Mouse (Mus musculus): ENCODE results near the gene Phldb1.

DNA sequence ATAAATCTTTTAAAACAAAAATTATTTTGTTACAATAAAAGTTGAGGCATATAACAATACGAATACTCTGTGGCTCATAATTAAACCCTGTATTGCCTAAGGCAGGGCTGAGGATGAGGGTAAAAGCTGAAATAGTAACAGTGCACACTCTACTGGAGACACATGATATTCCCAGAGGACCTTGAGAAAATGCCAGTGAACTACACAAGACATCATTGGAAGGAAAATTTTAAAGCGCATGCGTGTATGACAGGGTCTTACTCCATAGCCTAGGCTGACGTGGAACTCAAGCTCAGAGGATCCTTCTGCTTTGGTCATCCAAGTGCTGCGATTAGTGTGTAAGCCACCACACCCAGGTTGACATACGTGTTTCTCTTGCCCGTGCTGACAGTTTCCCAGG is 13.5 kb upstream of the Phldb1 start:
- TF ChIP-seq CTCF (IDR thresholded peaks at IDR 0.05; ENCODE audit: extremely low read depth, insufficient read depth, low read length) (peak; percentile 2; the same call in 1 of the 2 replicates), POLR2A (IDR thresholded peaks at IDR 0.05; ENCODE audit: extremely low read depth, insufficient read depth, low read length) (no peak)
